Mouse (Mus musculus) common myeloid progenitor, adult 5-6 weeks (primary cell): Measurements from ENCODE around the gene Rhoa. TPM values are rescaled to one million over a fixed set of nuclear protein-coding genes. Genes with fewer than 3 reads are reported as not detected.

ENCODE experiments used
- ATAC-seq: replicated peaks from 2 replicates; pipeline ENCODE4 v1.8.0; 2016; ENCODE audit warnings: low read depth, mild to moderate bottlenecking, moderate TSS enrichment, inconsistent platforms; ENCODE audit not compliant: poor library complexity, severe bottlenecking
- total RNA-seq: library from RNA; stranded (forward); fragments of 200-1000, 187-1606 nt; gene quantifications from 2 replicates; pipeline ENCODE4 v1.2.3, GENCODE M21; 2017

Gene Rhoa
- total RNA-seq, 1 experiment from 2014 or later: 280 TPM

GRCm38 (mm10) chr9:108338886-108339781, 33.2 kb downstream of the Rhoa start, which contains the start of gene Gpx1:
Gpx1 (plus strand) TSS chr9:108338903.
- ATAC-seq: peak; percentile 75

DNA sequence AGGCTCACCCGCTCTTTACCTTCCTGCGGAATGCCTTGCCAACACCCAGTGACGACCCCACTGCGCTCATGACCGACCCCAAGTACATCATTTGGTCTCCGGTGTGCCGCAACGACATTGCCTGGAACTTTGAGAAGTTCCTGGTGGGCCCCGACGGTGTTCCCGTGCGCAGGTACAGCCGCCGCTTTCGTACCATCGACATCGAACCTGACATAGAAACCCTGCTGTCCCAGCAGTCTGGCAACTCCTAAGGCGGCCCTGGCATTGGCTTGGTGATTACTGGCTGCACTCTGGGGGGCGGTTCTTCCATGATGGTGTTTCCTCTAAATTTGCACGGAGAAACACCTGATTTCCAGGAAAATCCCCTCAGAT, 33.9 kb downstream of the Rhoa start:
- no peak for ATAC-seq

DNA sequence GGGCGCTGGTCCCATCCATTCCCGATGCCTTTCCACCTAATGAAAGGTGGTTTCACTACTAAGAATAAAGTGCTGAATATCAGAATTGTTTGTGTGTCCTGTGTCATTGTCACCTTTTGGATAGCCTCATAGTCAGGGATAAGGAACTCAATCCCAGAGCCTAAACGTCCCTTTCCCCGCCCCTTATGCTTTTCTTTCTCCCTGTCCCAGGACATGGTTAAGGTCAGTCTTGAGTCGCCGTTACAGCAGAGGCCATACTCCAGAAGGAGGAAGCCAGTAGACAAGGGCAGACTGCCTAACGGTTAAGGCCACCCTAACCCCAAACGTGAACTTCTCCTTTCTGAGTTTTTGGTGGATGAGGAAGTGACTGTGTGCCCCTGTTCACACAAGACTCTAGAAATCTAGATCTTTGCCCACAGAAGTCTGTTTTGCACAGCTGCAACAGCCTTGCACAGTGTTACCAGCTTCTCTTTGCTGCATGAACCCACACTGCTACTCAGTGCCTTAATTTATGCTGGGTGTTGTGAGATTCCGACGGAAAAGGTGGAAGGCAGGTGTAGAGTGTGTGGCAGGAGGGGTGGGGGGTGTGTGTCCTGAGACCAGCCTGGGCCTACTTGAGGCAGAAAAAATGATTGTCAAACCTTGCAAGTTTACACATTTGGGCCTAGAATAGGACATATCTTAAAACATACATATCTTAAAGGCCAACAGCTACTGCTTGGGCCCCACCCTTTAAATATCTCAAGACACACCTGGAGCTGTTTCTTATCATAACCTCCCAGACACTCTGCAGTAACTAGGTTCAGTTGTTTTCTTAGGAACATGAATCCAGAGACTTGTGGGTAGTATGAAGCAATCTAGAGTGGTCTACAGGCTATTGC, 34.6 kb downstream of the Rhoa start:
- peak; percentile 45 for ATAC-seq

GRCm38 (mm10) chr9:108341139-108341475, 35.2 kb downstream of the Rhoa start:
- no peak for ATAC-seq

DNA sequence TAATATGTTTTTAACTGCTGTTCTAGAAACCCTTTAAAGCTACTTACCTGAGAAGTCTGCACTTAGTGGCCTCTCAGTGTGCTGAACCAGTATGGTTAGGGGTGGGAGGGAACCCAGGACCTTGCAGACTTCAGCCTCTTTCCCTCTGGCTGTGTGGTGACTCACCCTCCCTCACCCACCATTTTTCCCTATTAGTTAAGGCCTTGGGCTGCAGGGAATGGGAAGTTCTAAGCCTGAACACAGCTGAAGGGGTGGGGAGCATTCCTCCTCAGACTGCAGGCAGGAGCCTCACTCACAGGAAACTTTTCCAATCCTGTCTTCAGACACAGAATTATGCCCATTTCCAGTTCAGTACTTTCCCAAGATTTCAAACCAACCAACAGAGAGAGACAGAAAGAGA, 35.9 kb downstream of the Rhoa start:
- ATAC-seq: no peak

DNA sequence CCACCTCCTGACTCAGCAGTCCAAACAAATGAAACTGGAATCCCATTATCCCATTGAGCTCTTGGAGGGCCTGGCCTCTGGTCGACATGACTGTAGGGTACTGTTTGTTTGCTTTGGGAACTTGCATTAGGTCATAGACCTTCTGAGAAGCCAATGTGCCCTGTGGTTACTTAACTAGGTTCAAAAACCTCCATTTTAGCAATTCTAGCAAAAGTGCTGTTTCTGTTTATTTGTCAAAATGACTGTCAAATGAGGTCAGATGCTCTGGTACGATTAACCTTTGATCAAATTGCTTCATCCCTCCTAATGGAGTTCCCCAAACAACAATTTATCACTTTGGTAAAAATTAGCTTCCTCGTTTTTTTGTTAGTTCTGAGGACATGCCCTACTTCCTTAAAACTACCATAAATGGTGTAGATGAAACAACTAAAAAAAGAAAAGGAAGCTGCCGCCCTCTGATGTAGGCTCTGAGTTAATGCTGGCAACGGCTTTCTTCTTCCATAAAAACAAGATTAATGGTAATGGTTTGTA, 36.4 kb downstream of the Rhoa start:
- ATAC-seq: no peak

- no peak for ATAC-seq
Observed at GRCm38 (mm10) chr9:108343331-108343730, 37.4 kb downstream of the Rhoa start.

DNA sequence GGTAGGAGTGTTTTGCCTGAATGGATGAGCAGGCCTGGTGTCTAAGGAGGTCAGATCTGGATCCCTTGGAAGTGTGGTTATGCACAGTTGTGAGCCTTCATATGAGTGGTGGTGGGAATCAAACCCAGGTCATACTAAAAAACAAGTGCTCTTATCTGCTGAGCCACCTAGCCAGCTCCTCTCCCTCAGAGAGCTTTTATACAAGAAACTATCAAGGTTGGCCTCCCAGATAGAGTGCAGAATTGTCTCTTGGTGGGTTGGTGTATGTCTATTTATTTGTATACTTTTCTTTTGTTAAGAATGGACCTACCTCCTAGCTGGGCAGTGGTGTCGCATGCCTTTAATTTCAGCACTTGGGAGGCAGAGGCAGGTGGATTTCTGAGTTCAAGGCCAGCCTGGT, 37.9 kb downstream of the Rhoa start:
- no peak for ATAC-seq

GRCm38 (mm10) chr9:108344471-108344870, 38.5 kb downstream of the Rhoa start:
- no peak for ATAC-seq

DNA sequence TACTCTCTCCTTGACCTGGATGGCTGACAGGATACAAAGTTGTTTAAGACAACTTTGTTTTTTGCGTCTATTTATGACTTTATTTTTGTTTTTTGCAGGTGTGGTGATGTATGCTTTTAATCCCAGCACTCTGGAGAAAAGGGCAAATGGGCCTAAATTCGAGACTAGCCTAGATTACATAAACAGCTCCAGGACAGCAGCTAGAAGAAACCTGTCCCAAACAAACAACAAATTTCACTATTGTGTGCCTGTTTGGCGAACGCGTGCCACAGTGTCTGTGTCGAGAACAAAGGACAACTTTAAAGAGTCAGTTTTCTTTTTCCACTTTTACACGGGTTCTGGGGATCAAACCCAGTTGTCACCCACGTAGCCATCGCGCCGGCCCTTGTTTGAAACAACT, 41.1 kb downstream of the Rhoa start:
- no peak for ATAC-seq

GRCm38 (mm10) chr9:108347540-108348289, 41.8 kb downstream of the Rhoa start, which contains the start of gene Usp4:
Usp4 (plus strand) TSS chr9:108347853.
- ATAC-seq: peak; percentile 76

DNA sequence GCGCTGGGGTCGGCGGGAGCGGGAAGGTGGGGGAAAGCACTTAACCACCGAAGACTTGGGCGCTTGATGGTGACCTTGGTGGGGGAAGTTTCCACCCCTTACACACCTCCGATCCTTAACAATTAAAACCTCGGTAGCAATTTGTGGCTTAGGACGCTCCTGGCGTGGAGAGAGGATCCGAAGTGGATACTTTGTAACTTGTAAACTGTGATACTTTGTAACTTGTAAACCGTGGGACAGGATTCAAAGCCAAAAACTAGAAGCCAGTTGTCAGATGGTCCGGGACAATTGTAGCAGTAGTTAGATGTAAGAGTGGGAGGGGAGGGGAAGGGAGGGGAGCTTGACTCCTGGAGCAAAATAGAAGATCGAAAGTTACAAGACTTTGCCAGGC, 42.4 kb downstream of the Rhoa start:
- peak; percentile 1; the same call in 1 of the 2 replicates for ATAC-seq

DNA sequence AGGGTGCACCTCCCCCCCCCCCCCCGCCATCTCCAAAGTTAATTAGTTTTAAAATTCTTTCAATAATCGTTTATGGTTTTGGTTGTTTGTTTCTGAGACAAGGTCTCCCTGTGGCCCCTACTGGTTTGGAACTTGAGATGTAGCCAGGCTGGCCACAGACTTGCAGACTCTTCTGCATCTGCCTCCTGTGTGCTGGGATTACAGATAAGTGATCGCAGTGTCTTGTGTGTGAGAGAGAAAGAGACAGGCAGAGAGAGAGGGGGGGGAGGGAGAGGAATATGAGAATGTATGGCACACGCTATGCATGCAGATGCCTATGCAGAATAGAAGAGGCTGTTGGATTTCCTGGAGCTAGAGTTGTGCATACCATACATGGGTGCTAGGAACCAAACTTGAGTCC, 43.8 kb downstream of the Rhoa start:
- ATAC-seq: no peak

- ATAC-seq: no peak
Observed at GRCm38 (mm10) chr9:108378234-108378633, 72.3 kb downstream of the Rhoa start.

DNA sequence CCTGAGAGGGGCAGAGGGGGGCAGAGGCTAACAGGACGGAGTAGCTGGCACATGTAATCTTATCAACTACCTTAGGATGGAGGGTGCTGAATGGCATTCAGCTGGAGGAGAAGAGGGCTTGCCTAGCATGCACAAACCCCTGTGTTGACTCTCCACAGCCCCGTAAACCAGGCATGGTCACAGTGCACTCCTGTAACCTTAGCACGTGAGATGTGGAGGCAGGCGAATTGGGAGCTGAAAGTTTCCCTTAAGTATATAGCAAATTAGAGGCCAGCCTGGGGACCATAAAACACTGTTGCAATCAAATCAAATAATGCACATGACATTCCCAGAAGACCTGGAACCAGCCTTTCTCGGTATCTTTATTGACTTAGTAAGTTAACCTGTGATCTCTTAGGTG, 72.8 kb downstream of the Rhoa start:
- no peak for ATAC-seq

DNA sequence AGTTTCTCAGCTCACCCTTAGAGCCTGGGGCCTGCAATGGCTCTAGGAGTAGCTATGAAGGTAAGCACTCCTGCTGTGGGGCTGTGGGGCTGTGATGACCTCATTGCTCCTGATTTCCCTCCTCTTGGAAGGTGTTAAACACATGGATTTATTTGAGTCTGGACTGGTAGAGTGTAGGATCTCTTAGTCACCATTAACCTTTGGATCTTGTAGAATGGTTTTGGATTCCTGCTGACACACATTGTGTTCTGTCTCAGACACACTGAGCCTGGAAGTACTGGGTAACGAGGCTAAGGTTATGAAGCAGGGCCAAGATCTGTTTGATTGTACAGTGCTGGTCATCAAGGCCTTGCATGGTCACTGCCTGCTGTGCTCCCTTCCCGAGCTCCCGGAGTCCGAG, 73.4 kb downstream of the Rhoa start:
- no peak for ATAC-seq

GRCm38 (mm10) chr9:108381382-108381781, 75.5 kb downstream of the Rhoa start:
- no peak for ATAC-seq

GRCm38 (mm10) chr9:108385006-108385405, 79.1 kb downstream of the Rhoa start:
- ATAC-seq: no peak

GRCm38 (mm10) chr9:108386816-108387215, 80.9 kb downstream of the Rhoa start:
- no peak for ATAC-seq
